8 mouse cellular contexts compared by ENCODE assay signal in the genomic region with DNA sequence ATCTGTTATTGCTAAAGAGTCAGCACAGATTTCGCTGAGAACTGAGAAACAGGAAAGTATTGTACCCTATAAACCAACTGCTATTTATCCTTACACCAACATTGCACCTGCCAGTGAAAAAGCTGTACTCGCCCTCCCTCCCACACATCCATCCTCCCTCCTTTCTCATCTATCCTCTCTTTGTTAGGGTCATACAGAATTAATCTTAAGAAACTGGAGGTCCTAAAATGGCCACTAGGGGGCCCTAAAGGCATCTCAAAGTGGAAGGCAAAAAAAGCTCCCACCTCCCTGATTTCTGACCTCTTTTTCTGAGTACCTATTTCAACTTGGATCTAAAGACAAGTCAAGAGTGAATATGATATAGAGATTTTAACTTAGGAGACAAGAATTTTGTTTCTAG. TPM values are rescaled to one million over a fixed set of nuclear protein-coding genes. Genes with fewer than 3 reads are reported as not detected.
DNase-seq lines count a peak whose midpoint lies in the region; TF ChIP-seq lines count a peak whose summit lies in the region.

No protein-coding gene starts in this region.

- H3K27ac ChIP-seq in layer of hippocampus, adult 2 months, result peak overlapping the region; percentile 97; the same call in 1 of the 2 replicates

- peak overlapping the region; percentile 83; the same call in 1 of the 2 replicates for H3K4me3 ChIP-seq in layer of hippocampus, adult 2 months

- TF ChIP-seq CTCF in layer of hippocampus, adult 2 months (conservative IDR thresholded peaks at IDR 0.05), result peak; percentile 92

- peak; percentile 33 to 88 for DNase-seq in adrenal gland, adult (ENCODE audit: inconsistent age in 2 of 2, low spot score in 1 of 2)
- DNase-seq in adrenal gland, postnatal 4 days (ENCODE audit: low spot score in 2 of 2), result no peak
- peak; percentile 77 for DNase-seq in ES-CJ7 (ENCODE audit: low read depth, low spot score)
- peak; percentile 59 for DNase-seq in cerebellum, adult 9-11 months
- peak; percentile 34 for DNase-seq in gastrocnemius, postnatal 10 days
- peak; percentile 72 to 80 for DNase-seq in layer of hippocampus, adult 2 months (ENCODE audit: low spot score in 2 of 2)
- peak; percentile 86 for DNase-seq in lung, postnatal 36 days
- DNase-seq in skeletal muscle tissue, adult 2 months (ENCODE audit: low read depth, low spot score), result peak; percentile 18

RNA-seq across cellular contexts. Expression of a gene that starts 2.6 kb away (rescaled TPM):
- total RNA-seq in adrenal gland, postnatal 4 days (2021), result 10 to 100 TPM; 28.6 to 31.5 TPM
- 10 to 100 TPM; 25.1 to 26.9 TPM for total RNA-seq in gastrocnemius, postnatal 10 days (2021)
- 100 to 1,000 TPM; 148 to 155 TPM for total RNA-seq in layer of hippocampus, adult 2 months (2021)

Comparison
In these comparisons a context has a peak if more than half of its experiments do, and no peak if none do; other contexts are left out.
1. DNase-seq: peak in adrenal gland, adult (2 of 2), ES-CJ7 (single experiment), cerebellum, adult 9-11 months (single experiment), gastrocnemius, postnatal 10 days (single experiment), layer of hippocampus, adult 2 months (2 of 2), lung, postnatal 36 days (single experiment) and skeletal muscle tissue, adult 2 months (single experiment); none in adrenal gland, postnatal 4 days (0 of 2).
2. RNA of a gene that starts 2.6 kb away (total RNA-seq): 148 to 155 TPM in layer of hippocampus, adult 2 months; 28.6 to 31.5 TPM in adrenal gland, postnatal 4 days and 25.1 to 26.9 TPM in gastrocnemius, postnatal 10 days; every median in the first group is over 4 times any median in the second.